Mouse (Mus musculus) cerebral cortex, adult 2 months (tissue): ENCODE measurements around the gene Tmprss12.

Source experiments
- WGBS: fragments of 180-500 bp; shearing (Covaris S2); methylation state at CpG from one replicate; pipeline ENCODE4 v1.1.7; 2018; 5-methylcytosine and 5-hydroxymethylcytosine counted together

The Tmprss12 gene

DNA sequence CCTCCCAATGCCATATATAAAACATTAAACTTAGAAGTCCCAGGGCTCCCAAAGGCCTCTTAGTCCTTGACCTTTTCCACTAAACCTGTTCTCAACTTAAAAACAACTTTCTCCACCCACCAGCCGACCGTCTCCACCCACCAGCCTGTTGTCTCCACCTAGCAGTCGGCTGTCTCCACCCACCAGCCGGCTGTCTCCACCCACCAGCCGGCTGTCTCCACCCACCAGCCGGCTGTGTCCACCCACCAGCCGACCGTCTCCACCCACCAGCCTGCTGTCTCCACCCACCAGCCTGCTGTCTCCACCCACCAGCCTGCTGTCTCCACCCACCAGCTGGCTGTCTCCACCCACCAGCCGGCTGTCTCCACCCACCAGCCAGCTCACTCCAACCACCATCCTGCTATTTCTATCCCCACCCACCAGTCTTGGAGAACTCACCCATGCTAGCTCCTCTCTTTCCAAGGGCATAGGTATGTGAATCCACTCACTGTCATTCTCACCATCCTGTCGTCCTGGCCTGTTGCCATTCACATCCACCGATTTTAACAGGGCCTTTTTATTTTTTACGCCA lies 43.5 kb downstream of the Tmprss12 start:
- 44% methylated on average over 12 of the region's 12 CpGs for WGBS

DNA sequence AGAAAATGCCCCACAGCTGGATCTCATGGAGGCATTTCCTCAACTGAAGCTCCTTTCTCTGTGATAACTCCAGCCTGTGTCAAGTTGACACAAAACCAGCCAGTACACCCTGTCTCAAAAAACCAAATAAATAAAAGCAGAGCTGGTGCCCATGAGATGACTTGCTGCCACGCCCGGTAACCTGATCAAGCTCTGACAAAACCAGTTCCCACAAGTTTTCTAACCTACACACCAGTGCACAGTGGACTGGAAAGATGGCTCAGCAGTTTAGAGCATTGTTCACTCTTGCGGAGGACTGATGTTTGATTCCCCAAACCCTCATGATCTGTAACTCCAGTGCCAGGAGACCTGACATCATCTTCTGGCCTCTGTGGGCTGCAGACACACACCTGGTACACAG lies 44.6 kb downstream of the Tmprss12 start:
- WGBS, result 94% methylated on average over 3 of the region's 3 CpGs

DNA sequence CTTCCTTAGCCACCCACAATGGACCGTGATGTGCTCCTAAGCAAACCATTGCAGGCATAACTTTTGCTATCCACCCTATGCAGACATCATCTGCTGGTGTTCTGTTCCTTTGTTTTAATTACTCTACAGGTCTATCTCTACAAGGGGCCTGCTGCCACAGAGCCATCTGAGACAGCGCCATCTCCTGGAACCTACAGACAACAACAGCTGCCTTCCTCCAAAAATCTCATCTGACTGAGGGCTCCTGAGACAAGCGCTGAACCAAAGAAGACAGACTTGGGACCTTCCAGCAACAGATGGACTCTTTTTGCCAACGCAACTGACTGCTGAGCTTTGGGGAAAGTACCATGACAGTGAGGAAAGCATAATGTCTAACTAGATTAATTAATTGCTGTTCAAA lies 47.5 kb downstream of the Tmprss12 start:
- WGBS, result 74% methylated on average over 4 of the region's 4 CpGs

DNA sequence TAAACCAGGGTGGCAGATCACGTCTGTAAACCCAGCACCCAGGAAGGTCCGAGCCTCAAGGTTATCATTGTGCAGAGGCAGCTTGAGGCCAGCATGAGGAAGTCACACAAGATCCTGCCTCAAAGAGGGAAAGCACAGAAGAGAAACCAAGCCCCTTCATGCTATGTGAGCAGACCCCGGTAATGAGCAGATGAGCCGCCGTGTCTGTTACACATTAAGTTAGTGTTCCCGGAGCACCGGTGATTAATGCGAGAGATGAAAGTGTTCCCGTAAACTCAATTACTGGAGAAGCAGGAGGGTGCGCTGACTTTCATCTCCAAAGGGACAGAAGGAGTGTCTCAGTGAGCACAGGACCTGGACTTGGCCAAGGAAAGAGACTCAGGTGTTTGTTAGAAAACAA lies 48.7 kb downstream of the Tmprss12 start:
- 79% methylated on average over 10 of the region's 10 CpGs for WGBS

DNA sequence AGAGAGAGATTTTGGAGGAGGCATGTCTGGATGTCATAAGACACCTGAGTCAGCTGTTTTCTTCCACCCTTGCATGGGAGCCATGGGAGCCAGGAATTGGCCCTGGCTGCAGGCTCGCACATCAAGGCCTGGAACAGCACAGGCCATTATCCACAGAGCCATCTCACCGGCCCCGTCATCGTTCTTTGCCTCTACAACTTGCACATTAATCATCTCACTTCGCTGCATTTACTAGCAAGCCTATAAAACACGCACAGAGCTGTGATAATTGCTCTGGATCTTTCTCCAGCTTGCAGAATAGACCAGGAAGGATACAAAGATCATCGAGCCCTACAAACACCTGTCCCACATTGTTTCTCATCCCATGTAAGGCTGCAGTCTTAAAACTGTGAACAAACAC lies 50.1 kb downstream of the Tmprss12 start:
- 86% methylated on average over 7 of the region's 7 CpGs for WGBS

DNA sequence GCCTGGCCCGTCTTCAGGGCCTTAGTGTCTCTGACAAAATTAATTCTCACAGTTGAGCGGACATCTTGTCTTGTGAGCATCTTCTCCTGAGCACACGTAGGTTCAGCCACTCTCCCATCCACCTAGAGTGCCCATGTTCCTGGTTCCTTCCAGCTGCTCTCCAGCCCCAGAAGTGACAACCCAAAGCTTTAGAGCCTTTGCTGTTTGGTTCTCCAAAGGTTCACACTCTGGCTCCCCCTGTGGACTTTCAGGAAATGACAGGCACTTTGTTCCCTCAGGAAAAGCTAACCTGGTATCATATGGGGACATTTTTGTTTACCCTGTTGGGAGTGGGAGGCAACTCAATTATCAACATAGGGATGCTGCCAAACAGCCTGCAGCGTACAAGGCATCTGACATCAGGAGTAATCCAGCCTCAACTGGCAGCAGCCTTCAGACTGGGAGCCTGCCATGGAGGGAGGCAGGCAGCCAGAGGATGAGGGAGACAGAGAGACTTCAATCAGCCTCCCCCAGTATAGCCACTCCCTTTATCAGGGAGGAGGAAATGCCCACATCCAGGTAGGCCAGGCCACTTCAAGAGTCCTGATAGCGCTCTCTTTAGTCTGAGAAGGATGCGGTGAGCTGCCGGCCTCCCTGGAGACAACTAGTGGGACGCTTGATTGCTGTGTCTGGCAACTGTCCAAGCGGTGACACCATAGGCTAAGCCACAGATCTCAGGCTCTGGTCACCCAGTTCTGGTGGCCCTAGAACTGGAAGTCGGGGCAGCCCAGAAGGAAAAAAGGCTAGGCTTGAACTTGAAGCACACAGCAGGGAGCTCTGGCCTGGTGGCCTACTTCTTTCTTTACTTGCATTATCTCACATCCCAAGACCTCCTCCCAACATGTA lies 51.7 kb downstream of the Tmprss12 start:
- WGBS, result 64% methylated on average over 3 of the region's 10 CpGs

DNA sequence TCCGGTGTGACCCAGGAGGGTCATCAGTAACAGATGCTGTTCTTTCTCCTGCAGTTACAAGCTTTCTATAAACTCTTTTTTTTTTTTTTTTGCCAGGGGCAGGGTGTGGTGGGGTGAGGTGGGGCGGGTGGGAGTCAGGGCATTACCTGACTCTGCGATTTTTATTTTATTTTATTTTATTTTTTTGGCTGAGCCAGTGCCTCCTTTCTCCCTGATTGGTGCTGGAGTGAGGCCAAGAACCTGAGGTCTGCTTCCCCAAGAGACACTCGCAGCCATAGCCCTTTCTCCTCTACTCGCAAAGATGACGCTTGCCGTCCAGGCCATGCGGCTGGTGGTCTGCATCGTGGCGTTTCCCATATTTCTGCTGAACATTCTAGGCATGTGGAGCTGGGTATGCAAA lies 54.0 kb downstream of the Tmprss12 start, which contains the start of gene Mettl7a3:
Gene Mettl7a3 (plus strand): TSS at position 301 of the 400 bp plus-strand sequence.
- 70% methylated on average over 10 of the region's 10 CpGs for WGBS

DNA sequence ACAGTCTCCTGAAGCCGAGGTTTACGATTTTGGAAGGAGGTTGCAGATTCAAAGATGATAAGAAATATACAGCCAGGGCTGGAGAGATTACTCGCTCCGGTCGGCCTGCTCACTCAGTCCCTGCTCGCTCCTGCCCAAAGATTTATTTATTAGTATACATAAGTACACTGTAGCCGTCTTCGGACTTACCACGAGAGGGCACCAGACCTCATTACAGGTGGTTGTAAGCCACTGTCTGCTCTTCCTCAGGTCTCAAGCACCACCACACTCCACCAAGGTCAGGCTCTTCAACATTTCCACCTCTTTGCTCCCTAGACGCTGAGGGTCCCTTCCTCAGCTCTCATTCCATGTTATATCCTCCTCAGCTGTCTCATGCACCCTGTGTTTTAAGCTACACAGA lies 57.2 kb downstream of the Tmprss12 start:
- WGBS, result 44% methylated on average over 8 of the region's 10 CpGs

DNA sequence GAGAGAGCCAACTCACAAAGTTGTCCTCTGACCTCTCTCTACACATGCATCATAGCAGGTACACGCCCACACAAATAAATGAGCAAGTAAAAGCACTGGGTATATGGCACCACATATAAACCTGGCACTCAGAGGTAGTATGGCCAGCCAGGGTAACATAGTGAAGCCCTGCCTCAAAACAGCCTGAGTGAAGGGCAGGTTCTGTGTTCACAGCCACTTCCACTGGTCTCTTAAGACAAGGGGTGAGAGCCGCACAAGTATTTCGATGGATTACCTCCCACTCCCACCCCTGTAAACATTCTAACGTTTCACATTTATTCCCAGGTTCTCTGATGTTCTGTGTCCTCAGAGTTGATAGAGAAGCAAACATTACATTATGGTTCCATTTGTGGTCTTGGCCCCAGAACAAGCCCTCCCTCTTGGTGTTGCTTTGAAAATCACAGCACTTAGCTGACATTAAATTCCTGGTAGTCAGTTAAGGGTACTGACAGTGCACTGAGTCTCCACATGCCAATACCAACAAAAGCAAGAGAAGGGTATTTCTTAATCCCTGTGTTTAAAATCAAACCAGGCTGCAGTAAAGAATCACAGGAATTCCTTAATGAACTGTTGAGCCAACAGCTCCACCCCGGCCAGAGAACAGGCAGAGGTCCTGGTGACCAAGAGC lies 60.8 kb downstream of the Tmprss12 start:
- WGBS, result 78% methylated on average over 5 of the region's 5 CpGs
